Mouse (Mus musculus) activated CD4-positive, CD25-positive, alpha-beta regulatory T cell, adult 4 months (primary cell): ENCODE results near the gene Vmn2r19. TPM values are rescaled to one million over a fixed set of nuclear protein-coding genes. Genes with fewer than 3 reads are reported as not detected.

ENCODE experiments used
- polyA plus RNA-seq, 2 experiments: library from polyadenylated mRNA; unstranded; fragments of 100-300 nt; shearing (Covaris generic); gene quantifications; one replicate each; pipeline ENCODE4 v1.2.1; 2017

Gene Vmn2r19
- polyA plus RNA-seq, 2 experiments from 2014 or later: not detected

Other genes with a start within 250 kb of the Vmn2r19 start
- not detected for gene Clec4a2, start 201.9 kb upstream of the Vmn2r19 start, polyA plus RNA-seq
- not detected for gene Clec4b2, start 135.4 kb upstream of the Vmn2r19 start, polyA plus RNA-seq
- gene Clec4n, start 78.5 kb upstream of the Vmn2r19 start, polyA plus RNA-seq: 1 to 10 TPM in 1 of 2 experiments, under 1 TPM in 1; 0.45 to 1.2 TPM
- not detected for gene Clec4d, start 46.2 kb upstream of the Vmn2r19 start, polyA plus RNA-seq
- not detected for gene Clec4e, start 18.5 kb upstream of the Vmn2r19 start, polyA plus RNA-seq
- gene Vmn2r20, start 109.8 kb downstream of the Vmn2r19 start, polyA plus RNA-seq: under 1 TPM in 1 of 2 experiments, not detected in 1; 0.04 TPM
- gene Vmn2r21, start 225.1 kb downstream of the Vmn2r19 start, polyA plus RNA-seq: not detected